Mouse (Mus musculus) intestine, postnatal 0 days (tissue): ENCODE measurements at regions not wholly inside any gene's neighbourhood (a gene's known extent, or its start where the extent isn't known, plus 50 kb on each side); places are given as distances from the start of the nearest gene placed in this dataset.
A peak's percentile ranks its signal among the peaks of the same experiment; 100 is the strongest.
"Not testable (repeated sequence)": the region's sequence is repeated elsewhere in the genome, so short reads cannot be mapped to it uniquely, and the experiment has no call there.

ENCODE experiments used
- ATAC-seq: fragments of 200-750 bp; cut with Nextera tagmentation; 2 replicates; pipeline ENCODE4 v1.8.0; 2017; ENCODE audit warnings: mild to moderate bottlenecking, moderate TSS enrichment, moderate library complexity
- H3K27ac ChIP-seq: fragments of 300-500 bp; sonication (generic); 2 replicates; pipeline ENCODE4 v1.5.1; 2014; ENCODE audit warnings: mild to moderate bottlenecking, low read depth, low read length, moderate library complexity
- H3K27me3 ChIP-seq: fragments of 300-500 bp; sonication (generic); replicated peaks from 2 replicates; pipeline ENCODE4 v1.6.1; 2014; ENCODE audit warnings: low read length, mixed read lengths; ENCODE audit not compliant: control insufficient read depth, insufficient read depth
- H3K36me3 ChIP-seq: fragments of 300-500 bp; sonication (generic); 2 replicates; pipeline ENCODE4 v1.6.1; 2014; ENCODE audit warnings: mild to moderate bottlenecking, moderate library complexity; ENCODE audit not compliant: control insufficient read depth, insufficient read depth
- H3K4me1 ChIP-seq: fragments of 300-500 bp; sonication (generic); replicated peaks from 2 replicates; pipeline ENCODE4 v1.6.1; 2014; ENCODE audit warnings: antibody characterized with exemption, low read length, mixed read lengths; ENCODE audit not compliant: control insufficient read depth, insufficient read depth
- H3K4me2 ChIP-seq: fragments of 300-500 bp; sonication (generic); replicated peaks from 2 replicates; pipeline ENCODE4 v1.6.1; 2014; ENCODE audit warnings: low read depth, mild to moderate bottlenecking, moderate library complexity
- H3K4me3 ChIP-seq: fragments of 300-500 bp; sonication (generic); 2 replicates; pipeline ENCODE4 v1.5.1; 2014; ENCODE audit warnings: low read depth, low read length
- H3K9ac ChIP-seq: fragments of 300-500 bp; sonication (generic); 2 replicates; pipeline ENCODE4 v1.6.1; 2014; ENCODE audit warnings: mild to moderate bottlenecking, low read depth, low read length
- H3K9me3 ChIP-seq: fragments of 300-500 bp; sonication (generic); 2 replicates; pipeline ENCODE4 v1.6.1; 2016; ENCODE audit warnings: mixed run types; ENCODE audit not compliant: control insufficient read depth
- CTCF ChIP-seq: sonication (generic); IDR thresholded peaks from 2 replicates; pipeline ENCODE4 v1.5.1; 2016; ENCODE audit warnings: low read depth, mild to moderate bottlenecking, control low read depth, antibody characterized with exemption, moderate library complexity
- WGBS: fragments of 180-500 bp; shearing (Covaris S2); extraction: QIAGEN DNeasy Blood & Tissue Kit; methylation state at CpG from one replicate; pipeline ENCODE4 v1.1.7; 2014; 5-methylcytosine and 5-hydroxymethylcytosine counted together

DNA sequence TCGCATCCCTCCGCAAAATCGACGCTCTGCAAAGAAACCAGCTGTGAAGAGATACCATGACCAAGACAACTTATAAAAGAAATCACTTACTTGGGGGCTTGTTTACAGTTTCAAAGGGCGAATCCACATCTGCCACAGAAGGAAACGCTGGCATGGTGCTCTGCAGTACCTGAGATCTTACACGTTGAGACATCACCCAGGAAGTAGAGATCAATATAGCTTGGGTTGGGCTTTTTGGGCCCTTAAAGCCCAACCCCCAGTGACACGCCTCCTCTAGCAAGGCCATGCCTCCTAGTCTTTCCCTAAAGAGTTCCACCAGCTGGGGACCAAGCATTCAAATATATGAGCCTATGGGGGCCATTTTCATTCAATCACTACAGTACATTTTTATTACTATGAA lies 617.6 kb upstream of the Gm19410 start:
- Histone ChIP-seq H3K36me3 (no peaks in the 10 kb centered on the region), H3K9ac (no peak overlapping the region), H3K27ac (no peak overlapping the region), H3K4me2 (no peak overlapping the region), H3K9me3 (no peaks in the 10 kb centered on the region), H3K27me3 (no peaks in the 10 kb centered on the region), H3K4me1 (no peaks in the 10 kb centered on the region), H3K4me3 (no peak overlapping the region)
- WGBS = 93% methylated on average over 8 of the region's 8 CpGs
- no peak for TF ChIP-seq CTCF
- ATAC-seq = no peak

GRCm38 (mm10) chr8:35152585-35152984 lies 613.0 kb upstream of the Gm19410 start:
- TF ChIP-seq CTCF = no peak
- no peak overlapping the region for H3K9ac ChIP-seq
- H3K4me2 ChIP-seq = no peak overlapping the region
- H3K9me3 ChIP-seq = no peaks in the 10 kb centered on the region
- H3K4me3 ChIP-seq = no peak overlapping the region
- no peaks in the 10 kb centered on the region for H3K27me3 ChIP-seq
- H3K27ac ChIP-seq = no peak overlapping the region
- H3K36me3 ChIP-seq = no peaks in the 10 kb centered on the region
- ATAC-seq = no peak
- H3K4me1 ChIP-seq = no peaks in the 10 kb centered on the region
- 68% methylated on average over 7 of the region's 8 CpGs for WGBS

DNA sequence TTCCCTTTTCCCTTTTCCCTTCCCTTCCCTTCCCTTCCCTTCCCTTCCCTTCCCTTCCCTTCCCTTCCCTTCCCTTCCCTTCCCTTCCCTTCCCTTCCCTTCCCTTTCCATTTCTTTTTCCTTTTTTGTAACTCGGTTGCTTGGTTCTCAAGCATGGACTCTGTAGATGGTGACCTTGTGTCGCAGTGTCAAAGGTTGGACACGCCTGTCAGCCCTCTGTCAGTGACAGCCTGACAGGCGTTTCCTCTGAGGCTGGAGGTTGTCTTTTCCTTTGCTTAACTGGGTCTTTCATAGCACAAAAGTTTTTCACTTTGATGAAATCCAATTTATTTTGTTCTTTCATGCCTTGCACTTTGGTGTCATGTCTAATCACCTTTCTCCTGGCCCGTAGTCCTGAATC lies 609.3 kb upstream of the Gm19410 start:
- H3K27ac ChIP-seq = no peak overlapping the region
- no peak for TF ChIP-seq CTCF
- no peaks in the 10 kb centered on the region for H3K36me3 ChIP-seq
- no peak overlapping the region for H3K4me2 ChIP-seq
- 38% methylated on average over 5 of the region's 5 CpGs for WGBS
- no peaks in the 10 kb centered on the region for H3K27me3 ChIP-seq
- no peak overlapping the region for H3K9ac ChIP-seq
- H3K4me3 ChIP-seq = no peak overlapping the region
- ATAC-seq = no peak
- H3K9me3 ChIP-seq = no peaks in the 10 kb centered on the region
- H3K4me1 ChIP-seq = no peaks in the 10 kb centered on the region

DNA sequence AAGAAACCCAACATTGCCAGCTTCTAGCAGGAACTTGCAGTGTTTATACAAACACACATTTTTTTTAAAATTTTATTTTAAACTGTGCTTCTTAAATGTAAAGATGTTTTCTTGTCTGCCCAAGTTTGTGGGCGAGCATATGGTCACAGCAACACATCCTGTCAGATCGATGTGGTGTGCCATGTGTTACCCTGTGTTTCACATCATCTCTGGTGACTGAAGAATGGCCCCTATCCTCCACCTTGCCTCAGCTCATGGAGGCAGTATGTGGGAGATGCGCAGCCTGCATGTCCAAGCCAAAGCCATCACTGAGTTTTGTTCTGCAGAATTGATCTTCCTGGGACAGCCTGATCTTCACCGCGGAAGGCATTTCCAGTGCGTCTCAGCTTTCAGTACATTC lies 607.9 kb upstream of the Gm19410 start:
- Histone ChIP-seq H3K36me3 (no peaks in the 10 kb centered on the region), H3K4me2 (no peak overlapping the region), H3K27ac (no peak overlapping the region), H3K27me3 (no peaks in the 10 kb centered on the region), H3K9me3 (no peaks in the 10 kb centered on the region), H3K9ac (no peak overlapping the region), H3K4me3 (no peak overlapping the region), H3K4me1 (no peaks in the 10 kb centered on the region)
- no peak for TF ChIP-seq CTCF
- ATAC-seq = no peak
- WGBS = 84% methylated on average over 6 of the region's 6 CpGs

DNA sequence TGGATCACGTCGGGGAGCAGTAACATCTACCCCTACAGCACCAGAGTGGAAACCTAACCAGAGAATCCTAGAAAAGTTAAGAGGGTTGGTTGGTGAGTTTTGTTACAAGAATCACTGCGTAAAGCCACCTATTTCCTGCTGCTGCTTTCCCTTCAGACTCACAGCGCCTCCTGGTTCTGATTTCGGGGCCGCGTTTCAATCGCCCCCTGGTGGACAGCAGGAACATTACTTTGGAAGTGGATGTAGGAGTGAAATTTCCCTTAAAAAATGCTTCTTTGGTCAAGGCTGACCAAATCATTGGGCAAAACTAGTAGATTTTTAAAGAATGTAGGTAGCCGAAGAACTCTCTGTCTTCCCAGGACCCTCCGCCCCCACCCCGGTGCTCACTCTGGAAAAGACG lies 606.3 kb upstream of the Gm19410 start:
- no peaks in the 10 kb centered on the region for H3K27me3 ChIP-seq
- 25% methylated on average over 12 of the region's 12 CpGs for WGBS
- no peaks in the 10 kb centered on the region for H3K4me1 ChIP-seq
- H3K36me3 ChIP-seq = no peaks in the 10 kb centered on the region
- H3K4me2 ChIP-seq = peak overlapping the region; percentile 50
- peak; percentile 96 for TF ChIP-seq CTCF
- no peak overlapping the region for H3K4me3 ChIP-seq
- no peak for ATAC-seq
- H3K9me3 ChIP-seq = no peaks in the 10 kb centered on the region
- no peak overlapping the region for H3K9ac ChIP-seq
- H3K27ac ChIP-seq = no peak overlapping the region

- Histone ChIP-seq H3K4me2 (no peak overlapping the region), H3K4me1 (no peaks in the 10 kb centered on the region), H3K9me3 (no peaks in the 10 kb centered on the region), H3K27me3 (no peaks in the 10 kb centered on the region), H3K4me3 (no peak overlapping the region), H3K27ac (no peak overlapping the region), H3K9ac (no peak overlapping the region), H3K36me3 (no peaks in the 10 kb centered on the region)
- ATAC-seq = peak; percentile 28; the same call in 1 of the 2 replicates
- TF ChIP-seq CTCF = no peak
- 70% methylated on average over 12 of the region's 12 CpGs for WGBS
These were observed 605.4 kb upstream of the Gm19410 start for GRCm38 (mm10) chr8:35160230-35160629.

DNA sequence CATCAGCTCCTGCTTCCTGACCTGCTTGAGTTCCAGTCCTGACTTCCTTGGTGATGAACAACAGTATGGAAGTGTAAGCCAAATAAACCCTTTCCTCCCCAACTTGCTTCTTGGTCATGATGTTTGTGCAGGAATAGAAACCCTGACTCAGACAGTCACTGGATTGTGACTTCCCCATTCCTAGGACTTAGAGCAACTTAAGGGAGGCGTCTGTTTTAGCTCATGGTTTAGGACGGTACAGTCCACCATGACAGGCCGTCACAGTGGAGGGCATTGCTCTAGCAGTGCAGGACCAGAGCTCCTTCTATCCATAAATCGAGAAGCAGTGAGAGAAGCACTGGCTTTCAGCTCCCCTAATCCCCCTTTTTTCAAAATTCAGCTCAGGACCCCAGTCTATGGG lies 603.4 kb upstream of the Gm19410 start:
- not testable (repeated sequence) for H3K4me3 ChIP-seq, H3K36me3 ChIP-seq, ATAC-seq, H3K27ac ChIP-seq, H3K4me2 ChIP-seq, H3K27me3 ChIP-seq, H3K9ac ChIP-seq, H3K4me1 ChIP-seq, H3K9me3 ChIP-seq
- WGBS = 76% methylated on average over 4 of the region's 4 CpGs
